Mouse (Mus musculus): ENCODE measurements at regions not wholly inside any gene's neighbourhood (a gene's known extent, or its start where the extent isn't known, plus 50 kb on each side); places are given as distances from the start of the nearest gene placed in this dataset.
"Not testable (repeated sequence)": the region's sequence is repeated elsewhere in the genome, so short reads cannot be mapped to it uniquely, and the experiment has no call there.

GRCm38 (mm10) chr6:14521321-14521720, 233.8 kb downstream of the Ppp1r3a start:
- H3K9ac ChIP-seq (replicated peaks; ENCODE audit: low read length): no peak overlapping the region
- no peaks in the 10 kb centered on the region for H3K9me3 ChIP-seq (ENCODE audit: low read length)
- H3K27ac ChIP-seq: no peak overlapping the region
- no peak for TF ChIP-seq CTCF (IDR thresholded peaks at IDR 0.05; ENCODE audit: low read depth)
- DNase-seq (ENCODE audit: low spot score) (no peak), ATAC-seq (no peak)
- no peaks in the 10 kb centered on the region for H3K36me3 ChIP-seq (ENCODE audit: insufficient read depth, low read length)
- H3K4me1 ChIP-seq (ENCODE audit: insufficient read depth, low read length): no peaks in the 10 kb centered on the region
- no peak overlapping the region for H3K4me2 ChIP-seq (ENCODE audit: low read depth, low read length)
- 88% methylated on average over 1 of the region's 1 CpGs for WGBS
- no peak overlapping the region for H3K4me3 ChIP-seq (ENCODE audit: low read length)
- no peaks in the 10 kb centered on the region for H3K27me3 ChIP-seq (ENCODE audit: insufficient read depth, low read length)

GRCm38 (mm10) chr6:14504171-14504570, 250.9 kb downstream of the Ppp1r3a start:
- H3K9me3 ChIP-seq (ENCODE audit: low read length): no peaks in the 10 kb centered on the region
- DNase-seq (ENCODE audit: low spot score) (peak; percentile 89), ATAC-seq (peak; percentile 74; the same call in 1 of the 2 replicates)
- WGBS: 20% methylated on average over 1 of the region's 1 CpGs
- H3K36me3 ChIP-seq (ENCODE audit: insufficient read depth, low read length): no peaks in the 10 kb centered on the region
- no peak overlapping the region for H3K27ac ChIP-seq
- no peaks in the 10 kb centered on the region for H3K4me1 ChIP-seq (ENCODE audit: insufficient read depth, low read length)
- no peak overlapping the region for H3K4me3 ChIP-seq (ENCODE audit: low read length)
- TF ChIP-seq CTCF (IDR thresholded peaks at IDR 0.05; ENCODE audit: low read depth): peak; percentile 85
- H3K9ac ChIP-seq (replicated peaks; ENCODE audit: low read length): no peak overlapping the region
- H3K4me2 ChIP-seq (ENCODE audit: low read depth, low read length): no peak overlapping the region
- H3K27me3 ChIP-seq (ENCODE audit: insufficient read depth, low read length): no peaks in the 10 kb centered on the region

GRCm38 (mm10) chr6:14500663-14501062, 254.4 kb downstream of the Ppp1r3a start:
- Histone ChIP-seq H3K4me2 (ENCODE audit: low read depth, low read length) (no peak overlapping the region), H3K4me1 (ENCODE audit: insufficient read depth, low read length) (no peaks in the 10 kb centered on the region), H3K9me3 (ENCODE audit: low read length) (no peaks in the 10 kb centered on the region), H3K27me3 (ENCODE audit: insufficient read depth, low read length) (no peaks in the 10 kb centered on the region), H3K4me3 (ENCODE audit: low read length) (no peak overlapping the region), H3K27ac (no peak overlapping the region), H3K36me3 (ENCODE audit: insufficient read depth, low read length) (no peaks in the 10 kb centered on the region), H3K9ac (replicated peaks; ENCODE audit: low read length) (no peak overlapping the region)
- no peak for DNase-seq (ENCODE audit: low spot score)
- WGBS: 73% methylated on average over 2 of the region's 2 CpGs
- no peak for TF ChIP-seq CTCF (IDR thresholded peaks at IDR 0.05; ENCODE audit: low read depth)
- no peak for ATAC-seq

- not testable (repeated sequence) for H3K4me2 ChIP-seq (ENCODE audit: low read depth, low read length); ATAC-seq; H3K27me3 ChIP-seq (ENCODE audit: insufficient read depth, low read length); H3K9me3 ChIP-seq (ENCODE audit: low read length); H3K27ac ChIP-seq; H3K9ac ChIP-seq (replicated peaks; ENCODE audit: low read length); H3K4me1 ChIP-seq (ENCODE audit: insufficient read depth, low read length); DNase-seq (ENCODE audit: low spot score); H3K4me3 ChIP-seq (ENCODE audit: low read length); H3K36me3 ChIP-seq (ENCODE audit: insufficient read depth, low read length)
- 64% methylated on average over 1 of the region's 1 CpGs for whole genome bisulfite sequencing
Observed at GRCm38 (mm10) chr6:14499882-14500281, 255.2 kb downstream of the Ppp1r3a start.

GRCm38 (mm10) chr6:14486642-14487041, 268.4 kb downstream of the Ppp1r3a start:
- H3K4me1 ChIP-seq (ENCODE audit: insufficient read depth, low read length); H3K4me2 ChIP-seq (ENCODE audit: low read depth, low read length); ATAC-seq; H3K4me3 ChIP-seq (ENCODE audit: low read length); H3K9me3 ChIP-seq (ENCODE audit: low read length); H3K36me3 ChIP-seq (ENCODE audit: insufficient read depth, low read length); H3K27me3 ChIP-seq (ENCODE audit: insufficient read depth, low read length); H3K9ac ChIP-seq (replicated peaks; ENCODE audit: low read length); H3K27ac ChIP-seq; DNase-seq (ENCODE audit: low spot score): not testable (repeated sequence)
- WGBS: 56% methylated on average over 3 of the region's 3 CpGs

GRCm38 (mm10) chr6:14456394-14456793, 298.7 kb downstream of the Ppp1r3a start:
- no peak overlapping the region for H3K4me3 ChIP-seq (ENCODE audit: low read length)
- no peak overlapping the region for H3K4me2 ChIP-seq (ENCODE audit: low read depth, low read length)
- no peak overlapping the region for H3K9ac ChIP-seq (replicated peaks; ENCODE audit: low read length)
- DNase-seq (ENCODE audit: low spot score): no peak
- 75% methylated on average over 1 of the region's 1 CpGs for WGBS
- H3K27me3 ChIP-seq (ENCODE audit: insufficient read depth, low read length): no peaks in the 10 kb centered on the region
- no peak for ATAC-seq
- no peaks in the 10 kb centered on the region for H3K9me3 ChIP-seq (ENCODE audit: low read length)
- H3K4me1 ChIP-seq (ENCODE audit: insufficient read depth, low read length): no peaks in the 10 kb centered on the region
- H3K27ac ChIP-seq: no peak overlapping the region
- no peaks in the 10 kb centered on the region for H3K36me3 ChIP-seq (ENCODE audit: insufficient read depth, low read length)
- TF ChIP-seq CTCF (IDR thresholded peaks at IDR 0.05; ENCODE audit: low read depth): no peak

- ATAC-seq; H3K27ac ChIP-seq; DNase-seq (ENCODE audit: low spot score); H3K27me3 ChIP-seq (ENCODE audit: insufficient read depth, low read length); H3K4me1 ChIP-seq (ENCODE audit: insufficient read depth, low read length); H3K9me3 ChIP-seq (ENCODE audit: low read length); H3K9ac ChIP-seq (replicated peaks; ENCODE audit: low read length); H3K36me3 ChIP-seq (ENCODE audit: insufficient read depth, low read length); H3K4me3 ChIP-seq (ENCODE audit: low read length); H3K4me2 ChIP-seq (ENCODE audit: low read depth, low read length): not testable (repeated sequence)
- WGBS: 84% methylated on average over 3 of the region's 3 CpGs
Observed at GRCm38 (mm10) chr6:14453321-14453720, 301.8 kb downstream of the Ppp1r3a start.
